Mouse (Mus musculus) layer of hippocampus, adult 11-12 months (tissue): ENCODE measurements at regions not wholly inside any gene's neighbourhood (a gene's known extent, or its start where the extent isn't known, plus 50 kb on each side); places are given as distances from the start of the nearest gene placed in this dataset.
A peak's percentile ranks its signal among the peaks of the same experiment; 100 is the strongest.
"Not testable (repeated sequence)": the region's sequence is repeated elsewhere in the genome, so short reads cannot be mapped to it uniquely, and the experiment has no call there.

ENCODE experiments used
- DNase-seq: peaks from one replicate; pipeline ENCODE4 v3.0.0; 2022; ENCODE audit warnings: low spot score

- no peak for DNase-seq
These were observed 67.2 kb downstream of the Qdpr start for GRCm38 (mm10) chr5:45382804-45383203.

GRCm38 (mm10) chr5:45378486-45378885, 71.5 kb downstream of the Qdpr start:
- DNase-seq, result no peak

DNA sequence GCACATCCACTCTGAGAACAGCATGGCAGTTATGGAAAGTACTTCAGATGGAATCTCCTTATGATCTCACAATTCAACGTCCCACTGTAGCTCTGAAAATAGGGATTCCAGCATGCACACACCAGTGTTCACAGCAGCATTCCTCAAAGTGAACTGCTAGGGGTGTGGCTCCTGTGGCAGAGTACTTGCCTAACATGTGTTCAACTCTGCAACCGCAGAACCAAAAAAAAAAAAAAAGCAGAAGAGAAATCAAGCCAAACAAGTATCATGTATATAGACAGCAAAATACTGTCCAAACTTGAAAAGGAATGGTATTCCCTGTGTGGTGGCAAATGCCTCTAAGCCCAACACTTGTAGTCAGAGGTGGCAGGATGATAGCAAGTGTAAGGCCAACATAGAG, 77.0 kb downstream of the Qdpr start:
- DNase-seq, result no peak

DNA sequence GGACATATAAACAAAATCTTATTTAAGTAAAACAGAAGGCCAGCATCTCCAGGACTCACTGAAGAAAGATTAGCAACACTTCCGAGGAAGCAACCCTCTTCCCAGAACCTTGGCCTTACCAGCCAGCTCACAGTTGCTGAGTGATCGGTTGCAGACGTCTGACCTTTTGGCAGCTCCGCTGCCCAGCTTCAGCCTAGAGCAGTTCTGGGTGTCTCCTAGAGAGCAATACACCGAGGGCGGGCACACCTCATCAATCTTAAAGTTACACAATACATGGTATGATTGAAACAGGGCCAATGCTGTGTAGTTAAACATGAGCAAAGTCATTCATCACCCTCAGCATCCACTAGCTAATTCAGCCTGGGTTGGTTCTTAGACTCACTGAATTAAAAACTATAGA, 81.6 kb downstream of the Qdpr start:
- DNase-seq, result no peak

DNA sequence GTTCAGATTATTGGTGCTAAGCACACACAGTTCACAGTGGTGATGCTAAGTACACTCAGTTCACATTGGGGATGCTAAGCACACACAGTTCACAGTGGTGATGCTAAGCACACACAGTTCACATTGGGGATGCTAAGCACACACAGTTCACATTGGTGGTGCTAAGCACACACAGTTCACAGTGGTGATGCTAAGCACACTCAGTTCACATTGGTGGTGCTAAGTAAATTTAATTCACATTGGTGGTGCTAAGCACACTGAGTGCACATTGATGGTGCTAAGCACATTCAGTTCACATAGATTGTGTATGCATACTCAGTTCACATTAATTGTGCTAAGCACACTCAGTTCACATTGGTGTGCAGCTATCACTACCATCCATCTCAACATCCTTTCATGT, 89.8 kb downstream of the Qdpr start:
- DNase-seq, result no peak

- no peak for DNase-seq
These were observed 109.6 kb downstream of the Qdpr start for GRCm38 (mm10) chr5:45340411-45340810.

GRCm38 (mm10) chr5:45336801-45337200, 113.2 kb downstream of the Qdpr start:
- DNase-seq, result no peak

GRCm38 (mm10) chr5:45324468-45324867, 125.6 kb downstream of the Qdpr start:
- DNase-seq, result not testable (repeated sequence)

GRCm38 (mm10) chr5:45323500-45323899, 126.5 kb downstream of the Qdpr start:
- no peak for DNase-seq

GRCm38 (mm10) chr5:45318026-45318425, 132.0 kb downstream of the Qdpr start:
- no peak for DNase-seq

DNA sequence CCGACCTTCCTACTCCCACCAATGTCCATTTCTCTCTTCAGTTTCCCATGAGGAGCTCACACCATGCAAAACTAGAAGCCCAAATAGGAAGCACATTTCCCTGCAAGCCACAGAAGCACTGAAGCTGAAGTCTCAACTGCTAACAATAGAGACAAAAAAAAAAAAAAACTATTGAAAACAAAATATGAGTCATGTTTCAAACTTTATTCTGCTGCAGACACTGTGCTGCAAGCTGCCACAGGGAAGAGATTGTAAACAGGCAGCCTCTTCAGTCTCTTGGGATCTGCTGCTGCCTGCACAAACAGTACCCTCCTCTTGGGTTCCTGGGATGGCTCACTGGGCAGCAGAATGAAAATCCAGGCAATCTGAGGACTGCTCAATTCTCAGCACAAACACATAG, 148.9 kb downstream of the Qdpr start:
- peak; percentile 8 for DNase-seq

DNA sequence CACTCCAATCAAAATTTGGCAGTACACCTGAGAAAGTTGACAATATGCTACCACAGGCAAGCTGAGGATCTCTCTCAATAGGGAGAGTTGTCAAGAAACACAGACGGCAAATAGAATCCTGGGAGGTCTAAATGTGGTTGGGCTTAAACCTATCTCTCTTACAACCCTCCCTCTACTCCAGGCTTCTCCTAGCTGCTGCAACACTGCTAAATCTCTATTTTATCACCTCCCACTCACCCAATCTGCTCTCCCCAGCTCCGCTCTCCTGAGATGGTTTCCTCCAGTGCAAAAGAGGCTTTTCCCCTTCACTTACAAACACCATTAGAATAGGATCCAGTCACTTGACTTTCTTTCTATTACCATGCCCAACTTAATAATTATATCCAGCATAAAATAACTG, 151.2 kb downstream of the Qdpr start:
- peak; percentile 66 for DNase-seq

- no peak for DNase-seq
These were observed 154.9 kb downstream of the Qdpr start for GRCm38 (mm10) chr5:45295134-45295533.

GRCm38 (mm10) chr5:45292833-45293546, 157.0 kb downstream of the Qdpr start:
- no peak for DNase-seq

- no peak for DNase-seq
These were observed 157.7 kb downstream of the Qdpr start for GRCm38 (mm10) chr5:45292383-45292782.

DNA sequence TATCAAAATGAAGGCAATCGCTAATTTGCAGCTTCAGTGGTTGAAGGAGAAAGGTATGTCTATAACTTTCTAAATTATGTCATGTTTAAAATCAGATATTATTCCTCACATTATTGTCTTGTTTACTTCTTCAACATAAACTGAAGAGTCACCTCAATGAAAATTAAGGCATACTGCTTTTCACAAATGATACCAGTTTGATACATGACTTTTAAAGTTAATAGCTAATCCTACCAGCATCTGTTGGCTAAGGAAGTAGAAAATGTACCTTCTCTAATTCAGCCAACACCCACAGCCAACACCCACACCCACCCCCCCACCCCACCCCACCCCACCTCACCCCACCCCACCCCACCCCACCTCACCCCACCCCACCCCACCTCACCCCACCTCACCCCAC, 158.3 kb downstream of the Qdpr start:
- DNase-seq, result no peak

GRCm38 (mm10) chr5:45291276-45291675, 158.8 kb downstream of the Qdpr start:
- no peak for DNase-seq

DNA sequence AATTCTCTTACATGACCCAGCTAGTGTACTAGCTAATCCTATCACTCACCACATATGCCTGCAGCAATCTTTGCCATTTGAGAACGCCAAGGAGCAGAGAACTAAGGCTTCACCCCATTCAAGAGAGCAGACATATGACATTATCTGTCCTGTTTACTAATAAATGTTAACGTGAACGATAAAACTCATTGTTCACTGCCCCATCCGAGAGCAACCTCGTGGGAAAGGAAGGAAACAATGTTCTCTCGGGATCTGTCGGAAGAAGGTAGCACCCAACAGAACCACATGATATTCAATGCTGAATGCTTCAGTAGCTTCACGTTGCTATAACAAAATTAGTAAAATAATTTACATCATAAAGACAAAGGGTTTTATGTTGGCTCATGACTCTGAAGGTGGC, 163.6 kb downstream of the Qdpr start:
- DNase-seq, result no peak

DNA sequence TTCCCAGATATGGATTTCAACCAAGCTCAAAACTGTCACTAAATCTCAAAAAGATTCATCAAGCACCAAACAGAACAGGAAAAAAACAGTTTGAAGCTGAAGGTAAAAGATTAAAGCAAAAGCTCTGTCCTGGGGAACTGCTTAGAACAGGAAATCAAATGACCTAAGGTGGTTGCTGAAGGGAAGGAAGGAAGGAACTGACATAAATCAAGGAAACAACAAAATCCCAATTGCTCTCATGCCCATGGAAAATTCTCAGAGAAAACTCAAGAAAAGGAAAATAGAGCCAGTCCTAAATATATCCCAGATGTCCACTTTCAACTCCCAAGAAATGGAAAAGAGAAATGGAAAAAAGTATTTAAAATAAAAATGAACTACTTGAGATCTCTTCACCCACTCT, 165.4 kb downstream of the Qdpr start:
- DNase-seq, result no peak

GRCm38 (mm10) chr5:45283908-45284415, 166.1 kb downstream of the Qdpr start:
- no peak for DNase-seq

GRCm38 (mm10) chr5:45282207-45282930, 167.7 kb downstream of the Qdpr start:
- DNase-seq, result no peak

DNA sequence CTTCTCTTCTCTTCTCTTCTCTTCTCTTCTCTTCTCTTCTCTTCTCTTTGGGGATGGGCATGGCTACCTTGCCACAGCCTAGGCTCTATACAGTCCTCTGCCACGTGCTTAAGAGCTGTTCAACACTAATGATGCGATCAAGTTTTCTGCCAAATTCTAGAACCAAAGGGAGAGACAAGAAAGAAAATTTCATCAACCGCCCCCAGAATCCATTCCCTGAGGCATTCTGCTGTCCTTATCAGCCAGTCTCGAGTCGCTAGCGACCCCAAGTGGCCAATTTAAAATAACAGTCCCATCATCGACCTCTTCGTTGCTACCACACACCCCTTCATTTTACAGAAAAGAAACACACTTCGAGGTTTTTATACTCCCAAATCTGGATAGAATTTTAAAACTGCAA, 171.5 kb downstream of the Qdpr start:
- DNase-seq, result peak; percentile 92

DNA sequence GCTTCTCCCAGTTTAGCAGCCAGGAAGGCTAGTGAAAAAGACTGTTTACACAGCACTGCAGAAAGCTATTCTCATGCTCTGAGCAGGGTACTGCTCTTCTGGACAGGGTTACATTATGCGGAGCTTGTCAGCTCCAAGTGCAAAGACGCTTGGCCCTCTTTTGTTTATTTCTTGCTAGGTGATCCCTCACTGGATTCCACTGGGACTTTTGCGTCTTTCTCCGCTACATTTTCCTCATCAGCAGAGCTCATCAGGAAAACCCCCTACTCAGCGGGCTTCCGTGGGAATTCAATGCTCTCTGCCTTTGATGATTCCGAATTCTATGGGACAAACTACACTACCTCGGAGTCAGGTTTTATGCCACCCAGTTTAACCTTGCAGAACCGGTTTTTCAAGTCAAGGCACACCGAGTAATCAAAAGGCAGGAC, 172.0 kb downstream of the Qdpr start:
- DNase-seq, result no peak

DNA sequence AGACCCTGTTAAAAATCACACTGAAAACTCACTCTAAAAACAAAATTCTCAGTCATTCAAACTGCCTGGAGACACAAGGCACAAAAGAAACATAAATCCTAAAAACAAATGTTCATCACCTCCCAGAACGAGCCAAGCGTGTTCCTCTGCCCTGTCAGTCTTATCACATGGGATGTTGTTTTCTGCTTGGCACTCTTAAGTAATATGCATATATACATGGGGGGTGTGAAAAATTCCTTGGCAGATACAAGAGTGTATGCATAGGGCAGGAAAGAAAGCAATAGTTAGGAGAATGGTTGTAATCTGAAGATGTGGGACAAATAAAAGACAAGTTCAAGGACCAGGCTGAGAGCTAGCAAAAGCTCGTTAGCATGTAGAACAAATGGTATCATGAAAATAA, 179.4 kb downstream of the Qdpr start:
- DNase-seq, result no peak
